In genomic region chr1:52846556-52846955, GRCm38 (mm10) we compare ENCODE assay signal across 24 mouse cellular contexts. TPM values are rescaled to one million over a fixed set of nuclear protein-coding genes. Genes with fewer than 3 reads are reported as not detected.
DNase-seq lines count a peak whose midpoint lies in the region; ATAC-seq and TF ChIP-seq lines count a peak whose summit lies in the region.
"Had no signal": no experiment of that assay in that cellular context is flagged by ENCODE, and none has a peak within 500 bp of the region (broad histone marks: within the 10 kb centered on the region; RNA-seq: fewer than 3 reads in every experiment).

No protein-coding gene starts in this region.

- WGBS in kidney, embryonic 15.5 days = 91% methylated on average over 4 of the region's 4 CpGs
- 87% methylated on average over 4 of the region's 4 CpGs for WGBS in forebrain, postnatal 0 days

- H3K36me3 ChIP-seq in kidney, embryonic 15.5 days = no peaks in the 10 kb centered on the region
- no peaks in the 10 kb centered on the region for H3K36me3 ChIP-seq in testis, adult 2 months (ENCODE audit: control insufficient read depth, insufficient read depth, low read length)
- no peaks in the 10 kb centered on the region for H3K36me3 ChIP-seq in forebrain, postnatal 0 days (ENCODE audit: insufficient read depth)
- H3K36me3 ChIP-seq: hindbrain, embryonic 12.5 days; intestine, embryonic 15.5 days; liver, embryonic 15.5 days; lung, embryonic 15.5 days; midbrain, embryonic 12.5 days; neural tube, embryonic 13.5 days had no signal

- no peak overlapping the region for H3K4me2 ChIP-seq in kidney, embryonic 15.5 days
- no peak overlapping the region for H3K4me2 ChIP-seq in forebrain, postnatal 0 days (ENCODE audit: low read depth)
- H3K4me2 ChIP-seq: hindbrain, embryonic 12.5 days had no signal

- peak; percentile 24 for DNase-seq in adrenal gland, postnatal 14 days
- no peak for DNase-seq in adrenal gland, adult 2 months
- DNase-seq in kidney, adult 9 months = peak; percentile 48
- DNase-seq in testis, postnatal 14 days (ENCODE audit: low spot score) = no peak
- no peak for DNase-seq in cerebellum, postnatal 4 days (ENCODE audit: low spot score in 2 of 2)
- DNase-seq in forebrain, postnatal 0 days = no peak
- DNase-seq: adrenal gland, postnatal 36 days; cerebellum, postnatal 14 days; gastrocnemius, postnatal 14 days; heart, postnatal 14 days; layer of hippocampus, postnatal 36 days; left cerebral cortex, postnatal 4 days; right cerebral cortex, postnatal 4 days had no signal

- no peak overlapping the region for H3K4me3 ChIP-seq in kidney, embryonic 15.5 days (replicated peaks)
- H3K4me3 ChIP-seq in testis, adult 2 months (ENCODE audit: control insufficient read depth, low read depth, low read length) = peak overlapping the region; percentile 38
- no peak overlapping the region for H3K4me3 ChIP-seq in forebrain, postnatal 0 days (ENCODE audit: low read depth, low read length)
- H3K4me3 ChIP-seq: intestine, embryonic 15.5 days; lung, embryonic 15.5 days had no signal

- ATAC-seq in kidney, embryonic 15.5 days (replicated peaks; ENCODE audit: low FRiP score) = no peak
- no peak for ATAC-seq in forebrain, postnatal 0 days
- ATAC-seq: activated CD4-positive, CD25-positive, alpha-beta regulatory T cell, adult 4 months; forebrain, embryonic 13.5 days; hindbrain, postnatal 0 days; intestine, embryonic 15.5 days had no signal

- TF ChIP-seq POLR2A in testis, adult 2 months (IDR thresholded peaks at IDR 0.05; ENCODE audit: control insufficient read depth, low read depth, low read length) = no peak

- H3K9me3 ChIP-seq in kidney, embryonic 15.5 days (replicated peaks) = no peaks in the 10 kb centered on the region
- no peaks in the 10 kb centered on the region for H3K9me3 ChIP-seq in forebrain, postnatal 0 days (ENCODE audit: low read length)
- H3K9me3 ChIP-seq: forebrain, embryonic 13.5 days; hindbrain, embryonic 12.5 days; intestine, embryonic 15.5 days; liver, embryonic 15.5 days; lung, embryonic 15.5 days; midbrain, embryonic 12.5 days; neural tube, embryonic 13.5 days had no signal

- no peak overlapping the region for H3K27ac ChIP-seq in kidney, embryonic 15.5 days
- H3K27ac ChIP-seq in testis, adult 2 months (ENCODE audit: control insufficient read depth, insufficient read depth, low read depth, low read length) = no peak overlapping the region
- no peak overlapping the region for H3K27ac ChIP-seq in forebrain, postnatal 0 days (ENCODE audit: low read depth, low read length)
- H3K27ac ChIP-seq: forebrain, embryonic 13.5 days; hindbrain, embryonic 12.5 days; hindbrain, postnatal 0 days; intestine, embryonic 15.5 days; liver, embryonic 15.5 days; lung, embryonic 15.5 days; midbrain, embryonic 12.5 days; neural tube, embryonic 13.5 days had no signal

- H3K9ac ChIP-seq in kidney, embryonic 15.5 days = no peak overlapping the region
- H3K9ac ChIP-seq in forebrain, postnatal 0 days = no peak overlapping the region
- H3K9ac ChIP-seq: hindbrain, embryonic 12.5 days; intestine, embryonic 15.5 days; liver, embryonic 15.5 days; neural tube, embryonic 13.5 days had no signal

- peaks cover 8% of the 10 kb centered on the region for H3K4me1 ChIP-seq in kidney, embryonic 15.5 days
- H3K4me1 ChIP-seq in testis, adult 2 months (ENCODE audit: control insufficient read depth, insufficient read depth, low read length) = peaks cover 2% of the 10 kb centered on the region
- no peaks in the 10 kb centered on the region; the same call in 1 of the 2 replicates for H3K4me1 ChIP-seq in forebrain, postnatal 0 days (ENCODE audit: insufficient read depth)

- no peak for TF ChIP-seq CTCF in testis, adult 2 months (IDR thresholded peaks at IDR 0.05; ENCODE audit: control insufficient read depth, insufficient read depth, insufficient replicate concordance, low read depth, low read length)
- TF ChIP-seq CTCF in forebrain, postnatal 0 days (IDR thresholded peaks at IDR 0.05; ENCODE audit: low read depth) = no peak

- H3K27me3 ChIP-seq in kidney, embryonic 15.5 days = no peaks in the 10 kb centered on the region
- no peaks in the 10 kb centered on the region for H3K27me3 ChIP-seq in testis, adult 2 months (ENCODE audit: control insufficient read depth, insufficient read depth, low read length)
- H3K27me3 ChIP-seq in forebrain, postnatal 0 days (ENCODE audit: insufficient read depth, low read length) = no peaks in the 10 kb centered on the region
- H3K27me3 ChIP-seq: forebrain, embryonic 13.5 days; hindbrain, embryonic 12.5 days; intestine, embryonic 15.5 days; liver, embryonic 15.5 days; lung, embryonic 15.5 days; midbrain, embryonic 12.5 days; neural tube, embryonic 13.5 days had no signal

RNA-seq across cellular contexts. Expression of gene Hibch, which starts 1.8 kb away (rescaled TPM):
- 109 and 120 TPM in 2 replicates for total RNA-seq in adrenal gland, postnatal 14 days (2021)
- total RNA-seq in adrenal gland, adult 2 months (2021) = 10 to 100 TPM; 62.0 to 95.2 TPM
- 37.3 and 50.8 TPM in 2 replicates for polyA plus RNA-seq in adrenal gland, adult 2 months (2012; rRNA removed)
- polyA plus RNA-seq in kidney, embryonic 15.5 days (2015; fragmentation: Nextera tagmentation; extraction: Ambion mirVana) = 22.2 TPM in 2 replicates
- polyA plus RNA-seq in testis, adult 2 months (2012; rRNA removed) = 3.6 and 5.0 TPM in 2 replicates
- total RNA-seq in forebrain, postnatal 0 days (2014; rRNA removed) = 9.9 and 12.8 TPM in 2 replicates
- polyA plus RNA-seq in forebrain, postnatal 0 days (2015; fragmentation: Nextera tagmentation; extraction: Ambion mirVana) = 15.2 and 15.4 TPM in 2 replicates

RNA-seq across cellular contexts. Expression of gene Inpp1, which starts 29.1 kb away (rescaled TPM):
- total RNA-seq in adrenal gland, postnatal 14 days (2021) = 33.2 and 36.4 TPM in 2 replicates
- total RNA-seq in adrenal gland, adult 2 months (2021) = 10 to 100 TPM; 20.9 to 21.4 TPM
- polyA plus RNA-seq in adrenal gland, adult 2 months (2012; rRNA removed) = 4.3 TPM in 2 replicates
- 17.4 and 20.1 TPM in 2 replicates for polyA plus RNA-seq in kidney, embryonic 15.5 days (2015; fragmentation: Nextera tagmentation; extraction: Ambion mirVana)
- polyA plus RNA-seq in testis, adult 2 months (2012; rRNA removed) = 31.2 and 32.5 TPM in 2 replicates
- total RNA-seq in forebrain, postnatal 0 days (2014; rRNA removed) = 38.5 and 38.6 TPM in 2 replicates
- 30.1 and 38.1 TPM in 2 replicates for polyA plus RNA-seq in forebrain, postnatal 0 days (2015; fragmentation: Nextera tagmentation; extraction: Ambion mirVana)

Comparison
In these comparisons a context has a peak if more than half of its experiments do, and no peak if none do; other contexts are left out.
1. DNase-seq: peak in adrenal gland, postnatal 14 days (single experiment) and kidney, adult 9 months (single experiment); none in adrenal gland, adult 2 months (single experiment), testis, postnatal 14 days (single experiment), cerebellum, postnatal 4 days (0 of 2) and forebrain, postnatal 0 days (single experiment).